Mouse (Mus musculus) heart, postnatal 0 days (tissue): Measurements from ENCODE around the gene Nr3c2.

Experiments used
- CTCF ChIP-seq: IDR thresholded peaks from 2 replicates; pipeline ENCODE4 v1.5.1; 2016; ENCODE audit warnings: antibody characterized with exemption, control low read depth, low read depth
- EP300 ChIP-seq: IDR thresholded peaks from 2 replicates; pipeline ENCODE4 v1.6.1; 2016; ENCODE audit warnings: antibody characterized with exemption, low read depth

DNA sequence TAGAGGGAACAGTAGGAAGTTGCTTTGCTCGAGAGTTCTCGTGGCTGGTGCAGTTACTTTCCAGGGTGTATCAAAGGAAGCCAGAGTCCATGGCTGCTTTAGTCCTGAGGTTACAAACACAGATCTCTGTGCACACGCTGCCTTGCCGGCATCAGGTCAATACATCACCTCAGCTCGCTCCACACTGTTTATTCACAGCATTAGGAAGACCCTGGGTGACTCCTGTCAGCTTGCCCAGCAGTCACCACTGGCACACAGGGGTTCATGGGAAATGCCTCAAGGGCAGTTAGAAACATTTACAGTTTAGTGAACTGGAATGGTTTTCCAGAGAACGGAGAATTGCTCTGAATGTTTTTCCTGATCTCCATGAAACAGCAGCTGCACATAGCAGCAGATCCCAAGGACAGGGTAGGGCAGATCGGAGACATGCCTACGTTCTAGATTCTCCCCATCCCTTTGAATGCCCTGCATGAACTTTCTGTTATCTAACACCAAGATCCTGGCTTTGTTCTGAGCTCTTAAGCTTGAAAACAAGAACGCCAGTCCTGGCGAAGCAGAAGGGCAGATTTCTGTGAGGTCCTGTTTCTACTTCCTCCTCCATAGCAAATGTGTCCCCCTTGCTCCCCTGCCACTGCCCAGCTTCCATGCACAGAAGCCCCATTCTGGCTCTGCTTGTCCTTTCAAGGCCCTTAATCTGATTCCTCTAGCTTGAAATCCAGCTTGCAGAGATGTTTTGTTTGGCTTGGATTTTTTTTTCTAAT lies 221.7 kb downstream of the Nr3c2 start:
- no peak for TF ChIP-seq CTCF
- TF ChIP-seq EP300, result no peak
